In the genomic region with DNA sequence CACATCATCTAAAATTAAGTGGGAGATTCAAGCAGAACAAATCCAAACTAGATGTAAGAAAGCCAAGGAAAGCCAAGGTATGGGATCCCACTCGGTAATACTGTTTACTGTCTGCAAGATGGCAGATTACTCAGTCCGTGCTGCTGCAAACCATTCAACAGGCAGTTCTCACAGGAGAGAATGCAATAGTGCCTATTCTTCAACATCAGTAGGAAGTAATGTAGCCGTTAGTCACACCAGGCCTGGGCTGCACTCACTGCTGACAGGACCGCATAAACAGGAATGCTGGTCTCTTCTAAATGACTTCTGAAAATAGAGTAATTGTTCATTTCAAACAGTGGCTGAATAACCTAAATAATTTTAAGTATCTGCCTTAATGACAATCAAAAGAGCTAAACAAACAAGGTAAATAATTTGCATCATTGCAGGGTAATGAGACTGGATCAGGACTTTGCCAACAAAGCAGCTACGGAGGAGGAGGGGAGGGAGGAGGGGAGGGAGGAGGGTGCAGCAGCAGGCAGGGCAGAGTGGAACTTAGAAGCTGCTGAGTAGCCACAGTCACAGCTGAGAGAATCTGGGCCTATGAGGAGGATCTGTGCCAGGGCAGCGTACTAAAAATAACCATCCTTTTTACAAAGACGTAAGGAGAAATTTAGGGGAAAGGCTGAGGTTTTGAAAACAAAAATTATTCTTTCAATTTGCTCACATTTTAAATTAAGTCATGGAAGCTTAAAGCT, we compare ENCODE assay signal across 9 mouse cellular contexts. TPM values are rescaled to one million over a fixed set of nuclear protein-coding genes. Genes with fewer than 3 reads are reported as not detected.
A peak's percentile ranks its signal among the peaks of the same experiment; 100 is the strongest.
DNase-seq lines count a peak whose midpoint lies in the region; ATAC-seq and TF ChIP-seq lines count a peak whose summit lies in the region.
"Had no signal": no experiment of that assay in that cellular context is flagged by ENCODE, and none has a peak within 500 bp of the region (broad histone marks: within the 10 kb centered on the region; RNA-seq: fewer than 3 reads in every experiment).

No protein-coding gene starts in this region.

- TF ChIP-seq CTCF in kidney, postnatal 0 days (IDR thresholded peaks at IDR 0.05; ENCODE audit: low read depth) = no peak

- WGBS in kidney, postnatal 0 days = 32% methylated on average over 7 of the region's 7 CpGs

- H3K36me3 ChIP-seq in kidney, postnatal 0 days (ENCODE audit: insufficient read depth, low read length) = 0 out of 2 replicates have a peak, but pooled peaks cover under 1% of the 10 kb centered on the region

- DNase-seq in frontal cortex, postnatal 10 days (ENCODE audit: low spot score in 2 of 2) = no peak
- peak; percentile 70 for DNase-seq in NIH3T3 (ENCODE audit: low read depth)
- DNase-seq in heart, adult 8-10 months (ENCODE audit: low spot score) = peak; percentile 55
- peak; percentile 65 for DNase-seq in kidney, postnatal 0 days (ENCODE audit: low spot score)
- DNase-seq in skeletal muscle tissue, adult 2 months (ENCODE audit: low read depth, low spot score) = peak; percentile 75
- no peak for DNase-seq in ovary, postnatal 36 days (ENCODE audit: low spot score)
- DNase-seq in spleen, adult 12 weeks (ENCODE audit: low spot score) = no peak

- H3K9ac ChIP-seq in kidney, postnatal 0 days (ENCODE audit: low read depth, low read length) = no peak overlapping the region
- H3K9ac ChIP-seq: midbrain, embryonic 12.5 days had no signal

- H3K4me3 ChIP-seq in kidney, postnatal 0 days (replicated peaks; ENCODE audit: low read depth, low read length) = no peak overlapping the region
- H3K4me3 ChIP-seq: midbrain, embryonic 12.5 days had no signal

- no peak overlapping the region for H3K27ac ChIP-seq in kidney, postnatal 0 days
- H3K27ac ChIP-seq: midbrain, embryonic 12.5 days had no signal

- no peaks in the 10 kb centered on the region for H3K9me3 ChIP-seq in kidney, postnatal 0 days (replicated peaks; ENCODE audit: low read length)
- H3K9me3 ChIP-seq: midbrain, embryonic 12.5 days had no signal

- H3K4me2 ChIP-seq in kidney, postnatal 0 days (ENCODE audit: low read length) = no peak overlapping the region
- H3K4me2 ChIP-seq: midbrain, embryonic 12.5 days had no signal

- H3K4me1 ChIP-seq in kidney, postnatal 0 days (replicated peaks; ENCODE audit: insufficient read depth, low read length) = no peaks in the 10 kb centered on the region

- H3K27me3 ChIP-seq in kidney, postnatal 0 days (ENCODE audit: insufficient read depth, low read length) = no peaks in the 10 kb centered on the region
- H3K27me3 ChIP-seq: midbrain, embryonic 12.5 days had no signal

- peak; percentile 84 for ATAC-seq in frontal cortex, adult (ENCODE audit: low TSS enrichment)
- peak; percentile 69; the same call in 1 of the 2 replicates for ATAC-seq in kidney, postnatal 0 days (replicated peaks; ENCODE audit: low FRiP score, low read depth)

RNA-seq across cellular contexts. Expression of a gene that starts 13.4 kb away (rescaled TPM):
- 100 to 1,000 TPM; 189 to 223 (median 201) TPM for total RNA-seq in heart, adult 8-10 months (2022)
- polyA plus RNA-seq in kidney, postnatal 0 days (2015; fragmentation: Nextera tagmentation; extraction: Ambion mirVana) = 452 and 462 TPM in 2 replicates

Comparison
In these comparisons a context has a peak if more than half of its experiments do, and no peak if none do; other contexts are left out.
1. DNase-seq: peak in NIH3T3 (single experiment), heart, adult 8-10 months (single experiment), kidney, postnatal 0 days (single experiment) and skeletal muscle tissue, adult 2 months (single experiment); none in frontal cortex, postnatal 10 days (0 of 2), ovary, postnatal 36 days (single experiment) and spleen, adult 12 weeks (single experiment).